Mouse (Mus musculus): ENCODE results near the gene Hpse2.

GRCm38 (mm10) chr19:42817761-42818160, 570.4 kb downstream of the Hpse2 start:
- no peak for TF ChIP-seq CTCF (conservative IDR thresholded peaks at IDR 0.05; ENCODE audit: low read length)
- TF ChIP-seq NANOG (IDR thresholded peaks at IDR 0.05; ENCODE audit: borderline replicate concordance, low read length), result no peak

Data from E14TG2a.4 (cell line).